Mouse (Mus musculus): ENCODE data around the gene Safb. TPM values are rescaled to one million over a fixed set of nuclear protein-coding genes. Genes with fewer than 3 reads are reported as not detected.

Safb gene
- polyA plus RNA-seq (2015; fragmentation: Nextera tagmentation; extraction: Ambion mirVana) = 36.3 and 40.4 TPM in 2 replicates

DNA sequence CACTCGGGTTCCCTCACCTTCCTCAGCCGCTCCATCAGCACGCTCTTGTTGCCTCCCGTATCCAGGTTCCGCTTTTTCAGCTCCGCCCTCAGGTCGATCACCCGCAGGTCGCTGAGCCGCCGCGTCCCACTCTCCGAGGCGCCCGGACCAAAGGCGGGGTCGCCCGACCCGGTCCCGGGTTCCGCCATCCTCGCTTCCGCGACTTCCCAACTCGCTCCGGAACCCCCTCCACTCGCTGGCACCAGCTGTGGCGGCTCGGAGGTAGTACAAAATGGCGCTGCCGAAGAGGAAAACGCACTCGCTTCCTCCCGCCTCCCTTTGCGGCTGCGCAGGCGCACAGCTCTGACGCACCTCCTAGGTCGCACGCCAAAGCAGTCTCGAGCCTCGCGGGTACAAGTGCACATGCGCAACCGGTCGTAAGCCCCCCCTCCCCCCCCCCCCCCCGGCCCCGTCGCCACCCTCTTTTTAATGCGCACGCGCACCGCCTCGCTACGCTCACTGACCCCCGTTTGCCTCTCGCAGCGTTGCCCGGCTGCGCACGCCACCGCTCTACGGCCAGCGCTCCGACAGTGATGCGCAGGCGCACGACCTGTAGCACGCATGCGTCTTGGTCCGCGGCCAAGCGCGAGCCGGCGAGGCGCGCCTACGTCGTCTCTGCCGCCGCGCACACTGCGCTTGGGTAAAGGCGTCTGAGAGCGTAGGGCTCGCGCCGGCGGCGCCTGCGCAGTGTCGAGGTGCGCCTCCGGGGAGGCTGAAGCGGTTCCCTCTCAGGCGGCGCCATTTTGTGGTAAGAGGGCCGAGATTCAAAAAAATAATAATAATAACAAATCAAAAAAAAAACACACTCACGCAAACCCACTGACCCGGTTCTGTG is at the start of gene Safb, which contains the start of gene Safb2:
TSS of gene Safb (plus strand) at position 569 of the 874 bp plus-strand sequence.
TSS of gene Safb2 (minus strand) at position 329 of the 874 bp plus-strand sequence.
- ATAC-seq (ENCODE audit: insufficient read depth) = peak; percentile 93
- Histone ChIP-seq H3K4me2 (peak within 1 kb of the TSS; percentile 88), H3K4me1 (replicated peaks) (peaks cover 62% of the 10 kb centered on the region), H3K36me3 (replicated peaks) (peaks cover 71% of the 10 kb centered on the region), H3K9me3 (replicated peaks) (no peaks in the 10 kb centered on the region), H3K27me3 (no peaks in the 10 kb centered on the region), H3K4me3 (replicated peaks) (peak within 1 kb of the TSS; percentile 95), H3K9ac (peak within 1 kb of the TSS; percentile 93), H3K27ac (replicated peaks) (peak within 1 kb of the TSS; percentile 99)
- under 1% methylated on average over 98 of the region's 101 CpGs for WGBS (ENCODE audit: insufficient replicate concordance)

DNA sequence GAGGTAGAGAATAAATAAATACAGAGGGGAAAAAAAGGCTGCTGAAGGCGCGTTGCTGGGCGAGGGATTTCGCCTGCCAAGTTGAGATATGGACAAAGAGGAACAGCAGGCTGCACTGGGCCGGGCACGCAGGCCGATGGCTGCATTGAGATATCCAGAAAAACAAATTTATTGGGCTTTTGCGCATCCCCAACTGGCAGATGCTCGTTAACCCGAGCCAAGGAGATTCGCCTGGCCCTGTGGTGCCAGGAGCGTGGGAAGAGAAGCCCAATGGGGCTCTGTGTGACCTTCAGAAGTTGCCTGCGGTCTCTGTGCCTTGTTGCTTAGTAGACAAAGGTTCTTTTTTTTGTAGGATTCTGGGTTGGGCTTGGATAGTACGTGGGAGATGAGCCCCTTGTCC is 48.4 kb upstream of the Safb start:
- H3K27me3 ChIP-seq = peaks cover 17% of the 10 kb centered on the region; the same call in 1 of the 2 replicates
- no peak for ATAC-seq (ENCODE audit: insufficient read depth)
- no peak overlapping the region for H3K4me2 ChIP-seq
- no peaks in the 10 kb centered on the region for H3K9me3 ChIP-seq (replicated peaks)
- no peak overlapping the region for H3K4me3 ChIP-seq (replicated peaks)
- H3K36me3 ChIP-seq (replicated peaks) = no peaks in the 10 kb centered on the region
- H3K27ac ChIP-seq (replicated peaks) = no peak overlapping the region
- 48% methylated on average over 14 of the region's 14 CpGs for WGBS (ENCODE audit: insufficient replicate concordance)
- no peaks in the 10 kb centered on the region for H3K4me1 ChIP-seq (replicated peaks)
- H3K9ac ChIP-seq = no peak overlapping the region

DNA sequence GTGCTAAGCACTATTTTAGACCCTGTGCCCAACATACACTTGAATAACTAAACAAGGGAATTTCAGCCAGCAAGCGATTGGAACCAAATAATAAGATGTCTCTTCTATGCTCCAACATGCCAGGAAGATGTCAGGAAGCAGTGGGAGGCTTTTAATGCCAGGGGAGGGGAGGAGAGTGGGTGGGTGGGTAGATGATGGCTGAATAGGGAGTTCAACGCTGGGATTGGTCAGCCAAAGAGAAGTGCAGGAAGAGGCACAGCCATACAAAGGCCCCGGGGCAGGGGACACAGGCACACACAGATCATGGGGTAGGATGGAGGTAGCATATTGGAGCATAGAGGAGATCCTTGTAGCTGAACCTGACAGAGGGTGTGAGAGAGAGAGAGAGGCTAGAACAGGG is 47.8 kb upstream of the Safb start:
- ATAC-seq (ENCODE audit: insufficient read depth) = no peak
- no peak overlapping the region for H3K27ac ChIP-seq (replicated peaks)

DNA sequence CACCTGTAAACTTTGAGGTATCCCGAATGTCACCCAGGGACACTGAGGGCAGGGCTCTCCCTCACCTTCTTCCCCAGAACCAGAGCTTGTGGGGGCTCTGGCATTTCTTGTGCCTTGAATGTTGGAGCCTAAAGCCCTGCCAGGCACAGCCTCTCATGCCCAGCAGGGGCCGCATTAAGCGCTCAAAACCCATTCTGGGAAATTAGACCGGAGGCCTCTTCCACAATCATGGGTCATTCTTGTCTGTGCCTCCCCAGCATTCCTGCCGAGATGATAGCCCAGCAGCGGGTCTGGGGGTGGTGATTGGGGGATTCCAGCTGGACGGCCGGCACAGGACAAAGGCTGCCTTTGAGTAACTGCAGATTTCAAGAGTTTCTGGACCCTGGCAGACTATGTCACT is 46.7 kb upstream of the Safb start:
- Histone ChIP-seq H3K27me3 (peaks cover 26% of the 10 kb centered on the region; the same call in 1 of the 2 replicates), H3K4me2 (no peak overlapping the region), H3K9me3 (replicated peaks) (no peaks in the 10 kb centered on the region), H3K36me3 (replicated peaks) (no peaks in the 10 kb centered on the region), H3K9ac (no peak overlapping the region), H3K4me1 (replicated peaks) (no peaks in the 10 kb centered on the region), H3K27ac (replicated peaks) (no peak overlapping the region), H3K4me3 (replicated peaks) (no peak overlapping the region)
- 44% methylated on average over 8 of the region's 8 CpGs for WGBS (ENCODE audit: insufficient replicate concordance)
- no peak for ATAC-seq (ENCODE audit: insufficient read depth)

More for the DNA sequence above, 47.8 kb upstream of the Safb start:
- Histone ChIP-seq H3K36me3 (replicated peaks) (no peaks in the 10 kb centered on the region), H3K4me3 (replicated peaks) (no peak overlapping the region), H3K27me3 (peaks cover 17% of the 10 kb centered on the region; the same call in 1 of the 2 replicates), H3K4me1 (replicated peaks) (no peaks in the 10 kb centered on the region), H3K9me3 (replicated peaks) (no peaks in the 10 kb centered on the region), H3K4me2 (no peak overlapping the region), H3K9ac (no peak overlapping the region)
- WGBS (ENCODE audit: insufficient replicate concordance) = 45% methylated on average over 3 of the region's 3 CpGs

DNA sequence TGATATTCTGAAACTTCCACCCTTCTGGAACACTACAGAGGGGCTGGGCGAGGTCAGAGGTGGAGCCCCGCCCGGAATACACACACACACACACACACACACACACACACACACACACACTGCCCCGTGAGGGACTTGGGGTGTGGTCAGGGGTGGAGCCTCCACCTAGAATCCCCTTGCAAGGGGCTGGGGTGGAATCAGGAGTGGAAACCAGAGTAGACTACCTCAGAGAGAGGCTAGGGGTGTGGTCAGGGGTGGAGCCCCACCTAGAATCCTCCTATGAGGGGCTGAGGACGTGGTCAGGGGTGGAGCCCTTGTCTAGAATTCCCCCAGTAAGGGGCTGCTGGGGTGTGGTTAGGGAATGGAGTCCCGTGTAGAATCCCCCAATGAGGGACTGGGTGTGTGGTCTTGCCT is 44.1 kb upstream of the Safb start:
- peak; percentile 18; the same call in 1 of the 2 replicates for ATAC-seq (ENCODE audit: insufficient read depth)
- 29% methylated on average over 6 of the region's 6 CpGs for WGBS (ENCODE audit: insufficient replicate concordance)
- Histone ChIP-seq H3K27ac (replicated peaks) (no peak overlapping the region), H3K9ac (no peak overlapping the region), H3K4me2 (no peak overlapping the region), H3K4me3 (replicated peaks) (no peak overlapping the region), H3K4me1 (replicated peaks) (no peaks in the 10 kb centered on the region), H3K27me3 (peaks cover 22% of the 10 kb centered on the region; the same call in 1 of the 2 replicates), H3K9me3 (replicated peaks) (no peaks in the 10 kb centered on the region), H3K36me3 (replicated peaks) (no peaks in the 10 kb centered on the region)

DNA sequence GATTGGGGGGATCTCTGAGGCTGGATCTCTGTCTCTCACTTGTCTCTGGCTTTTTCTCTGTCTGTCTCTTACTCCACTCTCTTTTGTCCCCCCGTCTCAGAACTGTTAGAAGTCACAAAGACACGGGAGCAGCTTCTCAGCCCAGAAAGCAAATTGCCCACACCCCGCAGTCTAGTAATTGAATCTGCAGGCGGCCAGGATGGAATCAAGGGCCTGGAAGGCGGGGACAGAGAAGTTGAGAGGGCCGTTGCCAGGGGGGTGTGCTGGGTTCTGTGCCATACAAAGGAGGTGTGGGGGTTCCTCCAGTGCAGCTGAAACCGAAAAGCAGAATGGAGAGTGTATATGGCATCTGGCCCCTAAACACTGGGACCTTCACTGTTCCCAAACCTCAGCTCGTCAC is 41.9 kb upstream of the Safb start:
- no peak overlapping the region for H3K4me2 ChIP-seq

DNA sequence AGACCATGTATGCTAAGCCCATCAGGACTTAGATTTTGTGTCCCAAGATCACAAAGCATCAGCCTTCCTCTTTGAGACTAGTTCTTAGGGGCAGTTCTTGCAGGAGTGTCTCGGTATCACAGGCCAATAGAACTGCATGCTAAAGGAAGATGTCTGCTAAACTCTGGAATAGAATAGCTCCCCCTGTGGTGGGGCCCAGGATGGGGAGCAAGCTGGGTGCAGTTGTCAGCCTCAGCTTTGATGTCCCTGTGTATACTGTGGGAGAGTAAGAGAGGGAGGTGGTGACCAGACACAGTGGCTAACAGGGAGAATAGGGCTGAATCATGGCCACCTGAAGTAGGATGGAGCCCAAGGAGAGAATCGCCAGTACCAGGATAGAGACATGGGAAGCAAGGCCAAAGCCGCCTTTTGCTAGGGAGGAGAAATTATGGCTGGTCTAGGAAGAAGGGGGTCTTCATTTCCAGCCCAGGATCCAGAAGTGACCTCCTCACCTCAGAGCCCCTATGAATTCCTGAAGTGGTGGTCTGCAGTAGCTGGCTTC is 40.9 kb upstream of the Safb start:
- WGBS (ENCODE audit: insufficient replicate concordance) = 65% methylated on average over 3 of the region's 3 CpGs
- no peak for ATAC-seq (ENCODE audit: insufficient read depth)
- Histone ChIP-seq H3K9me3 (replicated peaks) (no peaks in the 10 kb centered on the region), H3K27ac (replicated peaks) (no peak overlapping the region), H3K4me3 (replicated peaks) (no peak overlapping the region), H3K4me1 (replicated peaks) (0 out of 2 replicates have a peak, but pooled peaks cover 4% of the 10 kb centered on the region), H3K36me3 (replicated peaks) (no peaks in the 10 kb centered on the region), H3K4me2 (no peak overlapping the region), H3K9ac (no peak overlapping the region), H3K27me3 (peaks cover 12% of the 10 kb centered on the region; the same call in 1 of the 2 replicates)

More for the DNA sequence above, 41.9 kb upstream of the Safb start:
- no peak overlapping the region for H3K4me3 ChIP-seq (replicated peaks)
- no peak overlapping the region for H3K27ac ChIP-seq (replicated peaks)
- H3K27me3 ChIP-seq = peaks cover 16% of the 10 kb centered on the region; the same call in 1 of the 2 replicates
- H3K36me3 ChIP-seq (replicated peaks) = no peaks in the 10 kb centered on the region
- 0 out of 2 replicates have a peak, but pooled peaks cover 4% of the 10 kb centered on the region for H3K4me1 ChIP-seq (replicated peaks)
- H3K9ac ChIP-seq = no peak overlapping the region
- 41% methylated on average over 8 of the region's 8 CpGs for WGBS (ENCODE audit: insufficient replicate concordance)
- no peaks in the 10 kb centered on the region for H3K9me3 ChIP-seq (replicated peaks)
- ATAC-seq (ENCODE audit: insufficient read depth) = no peak

DNA sequence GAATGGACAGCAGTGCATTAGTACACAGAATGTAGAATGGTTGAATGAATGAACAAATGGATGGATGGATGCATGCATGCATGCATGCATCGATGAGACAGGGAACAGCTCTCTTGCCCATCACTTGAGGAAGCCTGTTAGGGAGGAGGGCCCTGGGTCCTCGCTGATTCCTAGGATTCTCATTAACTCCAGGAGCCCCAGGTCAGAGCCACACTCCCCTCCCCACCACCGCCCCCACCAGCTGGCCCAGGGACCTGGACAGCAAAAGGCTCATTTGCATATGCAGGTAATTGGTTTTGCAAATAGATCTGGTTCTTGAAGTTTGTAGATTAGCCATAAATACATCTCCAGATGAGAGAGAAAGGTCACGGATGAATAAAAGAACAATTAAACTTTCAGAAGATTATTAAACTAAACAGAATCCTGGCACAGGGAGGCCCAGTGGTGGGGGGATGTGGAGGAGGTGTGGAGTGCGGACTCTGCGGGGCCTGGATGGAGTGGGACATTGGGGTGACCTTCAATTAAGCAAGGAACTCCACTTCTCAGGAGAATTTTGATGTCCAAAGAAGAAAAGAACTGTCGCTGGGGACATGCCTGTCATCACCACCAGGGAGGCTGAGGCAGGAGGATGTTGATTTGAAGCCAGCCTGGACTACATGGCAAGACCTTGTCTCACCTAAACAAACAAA is 39.8 kb upstream of the Safb start:
- no peaks in the 10 kb centered on the region for H3K36me3 ChIP-seq (replicated peaks)
- no peak for ATAC-seq (ENCODE audit: insufficient read depth)
- H3K9me3 ChIP-seq (replicated peaks) = no peaks in the 10 kb centered on the region
- H3K4me1 ChIP-seq (replicated peaks) = 0 out of 2 replicates have a peak, but pooled peaks cover 4% of the 10 kb centered on the region
- H3K9ac ChIP-seq = no peak overlapping the region
- H3K27ac ChIP-seq (replicated peaks) = no peak overlapping the region
- H3K4me2 ChIP-seq = no peak overlapping the region
- 50% methylated on average over 7 of the region's 7 CpGs for WGBS (ENCODE audit: insufficient replicate concordance)
- peaks cover 8% of the 10 kb centered on the region; the same call in 1 of the 2 replicates for H3K27me3 ChIP-seq
- H3K4me3 ChIP-seq (replicated peaks) = no peak overlapping the region

DNA sequence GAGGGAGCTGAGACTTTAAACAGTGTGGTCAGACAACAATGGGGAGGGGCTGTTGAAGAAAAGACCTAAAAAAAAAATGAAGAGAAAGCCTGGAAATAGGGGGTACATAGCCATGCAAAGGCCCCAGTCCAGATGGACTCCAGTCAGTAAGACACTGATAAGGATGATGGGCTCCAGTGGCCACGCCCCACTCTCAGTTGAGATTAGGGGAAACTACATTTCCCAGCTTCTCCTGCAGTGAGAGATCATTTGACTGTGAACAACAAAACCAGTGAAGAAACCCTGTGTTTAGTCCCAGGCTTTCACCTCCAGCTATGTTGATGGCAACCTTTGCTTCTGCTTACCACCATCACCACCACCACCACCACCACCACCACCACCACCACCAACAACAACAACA is 38.7 kb upstream of the Safb start:
- Histone ChIP-seq H3K27ac (replicated peaks) (no peak overlapping the region), H3K27me3 (peaks cover 8% of the 10 kb centered on the region; the same call in 1 of the 2 replicates), H3K4me3 (replicated peaks) (no peak overlapping the region), H3K4me2 (no peak overlapping the region), H3K4me1 (replicated peaks) (0 out of 2 replicates have a peak, but pooled peaks cover 4% of the 10 kb centered on the region), H3K9ac (no peak overlapping the region), H3K36me3 (replicated peaks) (no peaks in the 10 kb centered on the region), H3K9me3 (replicated peaks) (no peaks in the 10 kb centered on the region)
- no peak for ATAC-seq (ENCODE audit: insufficient read depth)
- WGBS (ENCODE audit: insufficient replicate concordance) = 26% methylated on average over 1 of the region's 1 CpGs

DNA sequence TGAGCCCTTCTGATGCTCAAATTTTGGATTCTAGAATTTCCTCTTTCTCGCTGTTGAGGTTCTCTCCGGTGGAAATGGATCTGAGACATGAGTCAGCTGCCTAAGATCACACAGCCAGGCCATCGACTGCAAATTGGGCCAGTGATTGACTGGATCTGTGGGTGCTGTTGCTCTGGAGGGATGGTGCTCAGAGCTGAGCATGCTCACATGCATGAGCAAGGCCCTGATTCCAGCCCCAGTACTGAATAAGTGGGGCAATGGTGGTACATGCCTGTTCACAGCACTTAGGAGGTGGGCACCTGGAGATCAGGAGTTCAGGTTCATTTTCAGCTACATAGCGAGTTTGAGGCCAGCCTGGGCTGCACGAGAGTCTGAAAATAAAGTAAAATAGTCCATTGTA is 38.0 kb upstream of the Safb start:
- Histone ChIP-seq H3K27ac (replicated peaks) (no peak overlapping the region), H3K4me1 (replicated peaks) (0 out of 2 replicates have a peak, but pooled peaks cover 4% of the 10 kb centered on the region), H3K27me3 (peaks cover 8% of the 10 kb centered on the region; the same call in 1 of the 2 replicates), H3K9ac (no peak overlapping the region), H3K36me3 (replicated peaks) (no peaks in the 10 kb centered on the region), H3K9me3 (replicated peaks) (no peaks in the 10 kb centered on the region), H3K4me2 (no peak overlapping the region), H3K4me3 (replicated peaks) (no peak overlapping the region)
- whole genome bisulfite sequencing (ENCODE audit: insufficient replicate concordance) = 67% methylated on average over 5 of the region's 5 CpGs
- ATAC-seq (ENCODE audit: insufficient read depth) = no peak

Data from liver, embryonic 15.5 days (tissue).